Mouse (Mus musculus) lung, postnatal 0 days (tissue): ENCODE data around the gene Cerk.

Experiments used
- CTCF ChIP-seq: IDR thresholded peaks from 2 replicates; pipeline ENCODE4 v1.5.1; 2016; ENCODE audit warnings: antibody characterized with exemption, mild to moderate bottlenecking
- EP300 ChIP-seq: IDR thresholded peaks from 2 replicates; pipeline ENCODE4 v1.6.1; 2016; ENCODE audit warnings: antibody characterized with exemption, mild to moderate bottlenecking, control low read depth

- TF ChIP-seq CTCF (no peak), EP300 (no peak)
These were observed 19.9 kb downstream of the Cerk start for GRCm38 (mm10) chr15:86165811-86166590.
